Mouse (Mus musculus) thymus, postnatal 14 days (tissue): ENCODE measurements at regions not wholly inside any gene's neighbourhood (a gene's known extent, or its start where the extent isn't known, plus 50 kb on each side); places are given as distances from the start of the nearest gene placed in this dataset.
"Not testable (repeated sequence)": the region's sequence is repeated elsewhere in the genome, so short reads cannot be mapped to it uniquely, and the experiment has no call there.

Experiments used
- DNase-seq: peaks from one replicate; pipeline ENCODE4 v3.0.0; 2021

- peak; percentile 34 for DNase-seq
These were observed 108.6 kb downstream of the Katnal1 start for GRCm38 (mm10) chr5:148820476-148820875.

- DNase-seq: no peak
These were observed 109.7 kb downstream of the Katnal1 start for GRCm38 (mm10) chr5:148819423-148819822.

GRCm38 (mm10) chr5:148818746-148819145 lies 110.4 kb downstream of the Katnal1 start:
- DNase-seq: no peak

- DNase-seq: no peak
These were observed 116.3 kb downstream of the Katnal1 start for GRCm38 (mm10) chr5:148812840-148813239.

GRCm38 (mm10) chr5:148812016-148812415 lies 117.1 kb downstream of the Katnal1 start:
- peak; percentile 79 for DNase-seq

GRCm38 (mm10) chr5:148809485-148809884 lies 119.6 kb downstream of the Katnal1 start:
- DNase-seq: no peak

GRCm38 (mm10) chr5:148809055-148809454 lies 120.1 kb downstream of the Katnal1 start:
- DNase-seq: peak; percentile 45

- DNase-seq: peak; percentile 48
These were observed 120.7 kb downstream of the Katnal1 start for GRCm38 (mm10) chr5:148808426-148808825.

GRCm38 (mm10) chr5:148807612-148808011 lies 121.5 kb downstream of the Katnal1 start:
- DNase-seq: no peak

GRCm38 (mm10) chr5:148805030-148805429 lies 124.1 kb downstream of the Katnal1 start:
- no peak for DNase-seq

- no peak for DNase-seq
These were observed 125.3 kb downstream of the Katnal1 start for GRCm38 (mm10) chr5:148803772-148804171.

GRCm38 (mm10) chr5:148802720-148803119 lies 126.4 kb downstream of the Katnal1 start:
- no peak for DNase-seq

GRCm38 (mm10) chr5:148798541-148798940 lies 130.6 kb downstream of the Katnal1 start:
- no peak for DNase-seq

- DNase-seq: no peak
These were observed 133.0 kb downstream of the Katnal1 start for GRCm38 (mm10) chr5:148796072-148796471.

GRCm38 (mm10) chr5:148794465-148794864 lies 134.7 kb downstream of the Katnal1 start:
- peak; percentile 75 for DNase-seq

- peak; percentile 87 for DNase-seq
These were observed 136.2 kb downstream of the Katnal1 start for GRCm38 (mm10) chr5:148792736-148793440.

- DNase-seq: no peak
These were observed 137.5 kb downstream of the Katnal1 start for GRCm38 (mm10) chr5:148791651-148792050.

GRCm38 (mm10) chr5:148790343-148790742 lies 138.8 kb downstream of the Katnal1 start:
- DNase-seq: not testable (repeated sequence)

- no peak for DNase-seq
These were observed 139.3 kb downstream of the Katnal1 start for GRCm38 (mm10) chr5:148789823-148790222.

GRCm38 (mm10) chr5:148789147-148789566 lies 140.0 kb downstream of the Katnal1 start:
- DNase-seq: no peak

GRCm38 (mm10) chr5:148788690-148789089 lies 140.4 kb downstream of the Katnal1 start:
- DNase-seq: no peak

GRCm38 (mm10) chr5:148787270-148787669 lies 141.8 kb downstream of the Katnal1 start:
- peak; percentile 37 for DNase-seq

- not testable (repeated sequence) for DNase-seq
These were observed 148.0 kb downstream of the Katnal1 start for GRCm38 (mm10) chr5:148781076-148781475.

- DNase-seq: no peak
These were observed 152.1 kb downstream of the Katnal1 start for GRCm38 (mm10) chr5:148776796-148777659.
